ENCODE assay signal across 1 mouse cellular context in the genomic region with DNA sequence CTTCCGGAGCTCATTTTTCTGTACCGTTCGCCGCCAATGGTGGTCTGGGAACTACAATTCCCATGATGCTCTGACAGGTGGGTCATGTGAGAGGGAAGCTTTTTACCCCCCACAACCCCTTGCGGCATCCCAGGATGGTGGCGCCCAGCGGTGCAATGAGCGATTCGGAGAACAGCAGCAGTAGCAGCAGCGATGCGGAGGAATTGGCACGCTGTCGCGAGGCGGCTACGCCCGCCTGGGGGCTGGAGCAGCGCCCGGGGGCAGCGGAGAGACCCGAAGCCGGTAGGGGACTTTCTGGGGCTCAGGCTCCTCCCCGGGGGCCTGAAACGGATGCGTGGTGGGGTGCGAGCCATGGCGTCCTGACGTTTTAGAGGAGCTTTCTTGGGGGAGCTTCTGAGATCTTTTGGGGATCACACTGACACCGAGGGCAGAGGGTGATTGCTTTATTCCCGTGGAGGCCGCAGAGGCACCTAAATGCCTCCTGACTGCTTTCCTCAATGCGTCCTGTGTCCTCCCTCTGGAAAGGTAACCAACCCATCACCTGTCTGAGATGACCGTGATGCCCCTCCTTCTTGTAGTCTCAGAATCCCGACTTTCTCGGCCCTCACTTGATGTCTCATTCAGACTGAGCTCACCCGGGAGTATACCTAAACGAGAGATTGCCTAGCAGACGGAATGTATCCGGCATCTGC.
TF ChIP-seq lines count a peak whose summit lies in the region.

A gene (plus strand): TSS at position 85 of the 692 bp plus-strand sequence.

TF ChIP-seq in MEL, 35 proteins besides CTCF, POLR2A, EP300 and RAD21 (continued from another document):
- TF ChIP-seq MEF2A (IDR thresholded peaks at IDR 0.05; ENCODE audit: extremely low read depth, insufficient replicate concordance, low read depth, low read length, poor library complexity, severe bottlenecking) (no peak), HCFC1 (IDR thresholded peaks at IDR 0.05; ENCODE audit: low read depth, low read length) (peak; percentile 99), BHLHE40 (IDR thresholded peaks at IDR 0.05; ENCODE audit: borderline replicate concordance, low read depth, low read length) (no peak), POLR2AphosphoS2 (IDR thresholded peaks at IDR 0.05; ENCODE audit: low read length) (peak; percentile 47; the same call in 1 of the 2 replicates), MAX (IDR thresholded peaks at IDR 0.05; ENCODE audit: low read length) (peak; percentile 60), NRF1 (IDR thresholded peaks at IDR 0.05; ENCODE audit: insufficient read depth, low read depth, low read length, poor library complexity, severe bottlenecking) (0 out of 2 replicates have a peak, but pooled peaks have one; percentile 17), TCF12 (IDR thresholded peaks at IDR 0.05; ENCODE audit: low read depth, low read length) (peak; percentile 77), MYC (IDR thresholded peaks at IDR 0.05; ENCODE audit: low read depth, low read length) (0 out of 2 replicates have a peak, but pooled peaks have one; percentile 49), ZMIZ1 (IDR thresholded peaks at IDR 0.05; ENCODE audit: low read depth, low read length) (0 out of 2 replicates have a peak, but pooled peaks have one; percentile 26), TBP (IDR thresholded peaks at IDR 0.05; ENCODE audit: low read depth, low read length) (peak; percentile 87), MXI1 (IDR thresholded peaks at IDR 0.05; ENCODE audit: low read depth, low read length) (peak; percentile 64), POLR2AphosphoS5 (IDR thresholded peaks at IDR 0.05; ENCODE audit: borderline replicate concordance, low read depth, low read length) (no peak)
